Mouse (Mus musculus): ENCODE results near the gene Trpm8. TPM values are rescaled to one million over a fixed set of nuclear protein-coding genes. Genes with fewer than 3 reads are reported as not detected.

Gene Trpm8
- polyA plus RNA-seq, 2 experiments from 2014 or later, result not detected

DNA sequence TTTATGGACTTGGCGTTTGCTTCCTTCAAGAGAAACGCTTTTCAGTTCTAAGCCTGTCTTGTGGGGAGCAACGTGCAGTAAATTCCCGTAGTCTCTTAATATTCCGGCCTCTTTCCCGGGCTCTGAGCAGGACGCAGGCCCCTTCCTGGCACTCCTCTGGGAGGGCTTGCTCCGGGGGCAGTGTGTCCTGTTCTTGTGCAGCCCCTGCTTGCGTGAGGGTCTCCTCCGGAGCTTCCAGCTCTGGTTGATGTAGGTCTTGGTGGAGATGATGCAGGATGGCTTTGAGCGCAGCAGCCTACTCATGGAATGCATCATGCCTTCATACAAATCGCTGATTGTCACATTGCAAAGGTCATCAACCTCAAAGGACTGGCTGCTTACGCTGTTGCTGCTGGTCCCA is 11.3 kb upstream of the Trpm8 start:
- ATAC-seq, result no peak

DNA sequence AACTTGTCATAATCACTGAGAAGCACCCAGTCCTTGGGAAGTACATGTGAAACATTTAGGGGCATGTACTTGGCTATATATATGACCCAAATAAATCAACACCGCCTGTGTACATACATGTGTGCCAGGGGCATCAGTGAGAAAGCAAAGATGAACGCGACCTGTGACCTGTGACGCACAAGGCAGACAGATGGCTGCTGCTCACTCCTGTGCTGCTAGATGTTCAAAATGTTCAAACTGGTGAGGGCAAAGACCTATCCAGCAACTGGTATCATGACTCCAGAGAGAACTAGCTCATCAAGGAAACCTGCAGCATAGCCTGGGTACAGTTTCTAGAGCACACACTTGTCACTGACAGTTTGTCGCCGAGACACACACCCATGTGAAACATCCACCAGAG is 10.0 kb upstream of the Trpm8 start:
- peak; percentile 21 for ATAC-seq

DNA sequence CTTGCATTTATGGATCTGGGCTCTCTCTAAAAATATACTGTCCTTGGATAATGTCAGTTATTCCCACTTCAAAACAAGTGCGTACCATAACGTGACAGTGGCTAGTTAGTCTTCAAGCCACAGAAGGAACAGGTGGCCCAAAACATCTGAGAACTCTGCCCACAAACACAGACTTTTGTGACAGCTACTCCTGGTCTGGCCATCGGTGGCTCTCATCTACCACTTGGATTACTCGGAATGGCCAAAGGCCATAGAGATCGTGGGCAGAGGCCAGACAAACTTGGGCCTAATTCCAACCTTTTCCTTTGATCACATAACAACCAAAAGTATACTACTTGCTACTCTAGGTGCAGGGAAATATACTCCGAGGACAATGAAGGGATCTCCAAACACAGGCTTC is 9.4 kb upstream of the Trpm8 start:
- no peak for ATAC-seq

DNA sequence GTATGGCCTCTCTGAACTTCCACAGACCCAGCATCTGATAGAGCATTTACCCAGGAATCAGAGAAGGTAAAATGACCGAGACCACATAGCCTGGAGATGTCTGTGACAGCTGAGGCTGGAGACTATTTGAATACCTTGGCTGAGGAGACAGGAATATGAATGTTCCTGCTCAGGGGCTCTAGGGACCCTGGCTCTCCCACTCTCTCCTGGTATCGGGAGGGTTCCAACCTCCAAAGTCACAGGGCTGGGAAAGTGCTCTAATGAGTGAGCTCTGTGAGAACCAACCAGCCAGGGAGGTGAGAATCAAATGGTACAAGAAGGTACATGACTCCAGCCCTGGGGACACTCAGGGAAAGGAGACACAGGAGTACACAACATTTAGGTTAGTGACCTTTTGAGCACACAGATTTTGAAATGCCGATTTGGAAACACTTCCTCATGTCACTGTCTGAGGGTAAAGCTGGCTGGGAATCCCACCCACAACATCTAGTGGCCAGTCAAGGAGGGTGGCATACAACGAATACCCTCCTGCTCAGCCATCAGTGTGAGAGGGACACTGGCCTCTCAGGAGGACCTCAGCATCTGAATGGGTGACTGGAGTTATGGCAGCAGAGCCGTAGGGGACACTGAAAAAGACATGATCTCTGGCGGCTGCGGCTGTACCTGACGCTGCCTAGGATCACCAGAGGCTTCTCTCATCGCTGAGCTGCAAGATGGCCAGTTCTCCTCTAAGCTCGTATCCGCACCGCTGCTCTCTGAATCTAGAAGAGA is 7.7 kb upstream of the Trpm8 start:
- no peak for ATAC-seq

DNA sequence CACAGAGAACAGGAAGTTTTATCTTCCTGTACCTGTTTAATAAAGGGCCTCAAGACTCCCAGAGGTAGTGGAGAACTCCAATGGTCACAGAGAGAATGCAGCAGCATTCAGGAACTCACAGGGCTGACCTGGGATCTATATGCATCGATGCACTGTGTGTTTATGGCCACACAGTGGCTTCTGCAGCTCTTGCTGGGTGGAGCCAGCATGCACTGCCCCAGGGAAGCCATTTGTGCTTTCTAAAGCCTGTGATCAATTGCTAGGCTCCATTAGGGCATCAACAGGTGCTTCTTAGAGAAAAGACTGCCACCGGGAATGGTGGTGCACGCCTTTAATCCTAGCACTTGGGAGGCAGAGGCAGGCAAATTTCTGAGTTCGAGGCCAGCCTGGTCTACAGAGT is 4.6 kb upstream of the Trpm8 start:
- no peak for ATAC-seq

DNA sequence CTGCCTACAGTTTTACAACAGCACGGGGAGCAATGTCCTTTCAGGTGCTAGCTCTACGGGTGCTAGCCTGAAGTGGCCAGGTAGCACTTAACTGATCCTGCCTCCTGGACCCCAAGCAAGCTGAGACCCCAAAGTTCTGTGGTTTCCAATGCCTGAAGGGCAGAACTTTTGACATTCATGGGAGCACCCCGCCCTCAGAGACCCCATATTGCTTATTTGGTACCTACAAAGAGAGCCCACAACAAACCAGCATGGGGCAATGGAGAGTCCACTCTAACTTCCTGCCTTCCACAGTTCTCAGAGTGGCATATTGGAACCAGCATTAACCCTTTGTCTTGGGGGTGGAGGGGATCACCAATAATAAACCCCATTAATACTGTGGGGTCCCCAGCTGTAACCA is 4.1 kb upstream of the Trpm8 start:
- no peak for ATAC-seq

DNA sequence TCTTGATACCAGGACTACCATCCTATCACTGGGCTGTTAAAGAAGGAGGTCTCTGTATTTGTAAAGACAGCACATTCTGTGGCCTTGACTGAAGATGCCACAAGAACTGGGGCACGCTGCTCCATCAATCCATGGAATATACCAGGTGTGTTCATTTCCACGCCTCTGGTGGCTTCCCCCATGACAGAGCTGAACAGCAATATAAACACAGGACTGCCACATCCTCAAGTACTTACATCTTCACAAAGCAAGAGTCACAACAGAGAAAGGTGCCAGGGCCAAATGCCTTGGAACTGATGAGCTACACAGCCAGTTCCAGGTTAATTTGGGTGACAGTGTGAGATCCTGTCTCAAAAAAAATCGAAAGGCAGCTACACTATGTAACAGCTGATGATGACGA is 3.6 kb upstream of the Trpm8 start:
- ATAC-seq, result no peak

DNA sequence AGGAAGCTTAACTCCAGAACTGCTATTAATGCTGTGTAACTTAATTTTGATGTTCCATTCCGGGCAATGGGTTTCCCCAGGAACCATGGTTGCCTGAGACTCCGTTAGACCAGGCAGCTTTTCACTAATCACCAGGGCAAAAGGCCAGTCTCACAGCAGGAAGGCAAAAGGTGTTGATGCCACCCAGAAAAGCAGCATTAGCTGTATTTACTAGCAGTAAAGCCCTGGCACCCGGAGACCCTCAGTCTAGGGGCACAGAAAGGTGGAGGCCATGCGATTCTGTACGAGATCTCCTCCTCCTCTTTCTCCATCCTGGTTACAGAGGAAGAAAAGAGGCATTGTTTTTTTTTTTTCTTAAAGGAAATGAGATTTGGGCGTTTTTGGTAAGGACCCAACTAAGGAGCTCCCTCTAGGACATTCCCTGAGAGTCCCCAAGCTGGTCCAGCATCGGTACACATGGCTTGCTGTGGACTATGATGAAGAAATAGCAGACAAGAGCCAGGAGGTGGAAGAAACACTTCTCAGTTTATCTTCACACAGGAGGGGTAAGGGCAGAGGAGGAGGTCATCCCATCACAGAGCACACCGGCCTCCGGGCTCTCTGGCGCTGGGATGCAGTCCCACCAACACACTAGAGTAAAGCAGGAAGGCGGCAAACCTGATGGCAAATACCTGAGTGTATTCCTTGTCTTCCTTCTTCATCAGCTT is 2.9 kb upstream of the Trpm8 start:
- no peak for ATAC-seq

DNA sequence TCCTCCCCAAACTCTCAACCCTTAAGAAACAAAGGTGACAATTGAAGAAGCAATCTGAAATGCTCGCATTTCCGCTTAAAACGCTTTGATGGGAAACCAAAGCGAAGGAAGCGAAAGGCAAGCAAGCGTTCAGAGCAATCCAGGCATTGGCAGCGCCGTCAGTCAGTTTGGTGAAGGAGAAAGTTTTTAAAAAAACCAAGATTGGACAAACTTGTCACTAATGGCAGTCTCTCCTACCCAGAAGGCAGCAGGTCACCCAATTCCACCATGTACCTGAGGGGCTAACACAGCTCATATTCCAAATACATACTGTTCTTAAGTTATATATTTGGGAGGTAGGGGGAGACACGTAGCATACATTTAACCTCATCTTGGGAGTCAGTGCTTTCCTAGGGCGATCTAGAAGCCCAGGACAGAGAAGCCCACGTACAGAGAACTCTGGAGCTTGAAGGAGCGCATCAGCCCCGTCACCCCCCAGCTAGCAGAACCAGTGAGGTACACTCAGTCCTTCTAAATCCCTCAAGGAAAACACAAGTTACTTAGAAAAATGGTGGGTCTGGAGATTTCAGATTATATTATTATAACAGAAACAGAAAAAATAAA is 2.3 kb upstream of the Trpm8 start:
- ATAC-seq, result no peak

DNA sequence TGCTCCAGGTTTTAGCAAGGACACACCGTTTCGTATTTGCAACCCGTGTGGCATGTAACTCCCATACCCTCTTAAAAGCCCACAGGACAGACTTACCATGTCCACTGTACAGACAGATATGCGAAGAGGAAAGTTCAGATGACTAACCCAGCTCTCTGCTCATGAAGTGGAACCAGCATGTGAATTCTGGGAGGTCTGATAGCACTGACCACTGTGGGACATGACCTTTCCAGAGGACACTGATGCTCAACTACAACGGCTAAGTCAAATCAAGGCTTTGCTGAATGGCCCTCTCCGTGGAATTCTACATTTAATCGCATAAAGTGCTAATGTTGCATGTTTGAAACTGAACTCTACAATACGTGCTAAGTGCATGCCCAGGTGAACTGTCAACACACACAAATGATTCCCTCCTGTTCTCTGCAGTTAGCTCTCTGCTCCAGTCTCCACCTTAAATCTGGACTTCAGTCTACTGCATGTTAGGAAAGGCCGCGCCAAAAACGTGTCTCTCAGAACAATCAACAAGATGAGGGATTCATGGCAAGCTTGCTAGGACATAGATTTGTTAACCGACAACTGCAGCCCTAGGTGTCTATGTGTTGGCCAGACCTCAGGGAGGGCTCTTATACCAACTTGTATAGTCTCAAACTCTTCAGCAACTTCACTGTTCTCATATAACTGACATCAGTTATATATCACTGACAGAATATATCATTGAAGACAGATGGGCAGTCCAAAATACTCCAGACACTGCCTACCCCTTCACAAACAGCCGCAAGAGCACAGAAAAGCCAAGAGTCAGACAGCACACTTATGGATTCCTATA is 1.6 kb upstream of the Trpm8 start:
- ATAC-seq, result no peak

DNA sequence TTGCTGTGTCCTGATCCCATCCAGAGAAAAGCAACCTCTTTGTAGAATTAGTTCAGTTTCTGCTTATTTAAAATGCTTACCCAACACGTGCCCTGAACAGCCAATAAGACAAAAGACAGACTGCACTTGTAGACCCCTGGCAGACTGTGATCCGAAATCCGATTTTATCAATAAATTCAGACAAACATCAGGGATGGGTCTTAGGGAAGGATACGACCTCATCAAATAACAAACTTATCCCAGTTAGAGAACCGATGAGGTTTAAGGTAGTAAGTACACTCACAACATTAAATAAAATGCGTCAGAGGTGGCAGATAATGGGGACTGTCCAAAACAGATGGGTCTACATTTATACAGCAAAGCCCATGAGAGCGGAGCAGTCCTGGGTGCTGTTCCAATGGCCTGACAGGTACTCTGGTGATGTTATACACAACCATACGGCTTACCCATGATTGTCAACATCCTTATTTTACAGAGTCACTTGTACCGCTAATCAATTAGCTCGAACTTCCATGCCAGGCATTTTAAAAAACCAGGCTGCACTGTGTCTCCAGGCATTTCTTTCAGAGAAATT is 850 bp upstream of the Trpm8 start:
- peak; percentile 11 for ATAC-seq

DNA sequence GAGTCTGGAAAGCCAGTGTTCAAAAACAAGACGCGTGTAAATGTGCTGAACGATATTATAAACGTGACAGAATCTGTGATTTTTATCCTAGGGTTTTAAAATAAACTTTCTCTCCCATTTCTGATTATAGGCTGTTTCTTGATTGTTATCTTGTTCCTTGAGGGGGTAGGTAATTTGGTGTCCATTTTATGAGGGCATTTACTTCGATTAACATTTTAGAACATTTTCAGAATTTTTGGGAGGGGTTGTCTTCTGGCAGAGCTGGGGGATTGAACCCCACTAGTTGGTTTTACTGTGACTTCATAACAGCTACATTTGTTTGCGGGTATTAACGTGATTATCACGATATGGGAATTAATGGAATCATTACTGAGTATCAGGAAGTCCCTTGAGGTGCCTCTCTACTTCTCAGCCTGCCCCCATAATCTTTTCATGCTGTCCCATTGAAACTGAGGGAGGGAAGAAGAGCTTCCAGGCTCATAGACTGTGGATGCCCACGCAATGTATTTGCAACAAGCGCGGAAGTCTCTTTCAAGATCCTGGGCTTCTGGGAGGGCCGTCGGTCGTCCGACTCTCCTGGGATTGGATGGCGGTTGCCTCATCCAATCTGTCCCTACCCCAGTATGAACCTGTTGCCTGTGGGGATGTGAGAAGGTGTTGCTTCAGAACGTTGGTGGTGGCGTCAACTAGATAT is 504 bp downstream of the Trpm8 start:
- ATAC-seq, result no peak

DNA sequence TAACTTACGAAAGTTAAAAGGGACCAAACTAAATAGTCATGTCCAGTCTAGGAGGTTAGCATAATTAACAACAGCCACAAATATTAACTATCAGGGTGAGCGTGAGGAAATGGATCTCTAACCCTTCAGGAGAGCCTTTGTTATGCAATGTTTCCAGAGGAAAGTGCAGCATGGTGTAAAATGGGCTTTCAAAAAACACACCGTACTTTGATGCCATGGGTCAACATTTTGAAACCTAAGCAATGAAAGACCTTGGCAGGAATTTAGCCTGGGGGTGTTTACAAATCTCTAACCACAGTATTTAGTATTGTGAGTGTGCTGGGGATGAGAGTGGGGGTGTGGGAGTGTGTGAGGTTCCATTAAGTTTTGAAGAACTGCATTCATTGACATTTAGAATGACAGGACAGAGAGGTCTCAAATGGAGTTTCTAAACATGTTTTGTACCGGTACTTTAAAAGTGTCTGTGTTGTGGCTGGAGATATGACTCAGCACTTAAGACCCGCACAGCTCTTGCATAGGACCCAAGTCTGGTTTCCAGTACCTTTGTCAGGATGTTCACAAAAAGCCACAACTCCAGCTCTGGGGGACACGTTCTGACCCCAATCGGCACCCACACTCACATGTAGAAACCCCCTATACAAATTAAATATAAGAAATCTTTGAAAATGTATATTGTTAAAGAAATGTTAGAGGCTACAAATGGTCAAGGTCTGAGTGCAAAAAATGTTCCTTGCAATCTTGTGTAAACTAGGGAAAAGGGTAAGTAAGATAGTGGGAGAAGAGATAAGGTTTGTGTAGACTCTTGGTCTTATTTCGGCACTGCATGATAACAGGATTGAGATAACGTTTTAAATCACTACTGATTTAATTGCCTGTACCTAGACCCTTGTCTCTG is 1.9 kb downstream of the Trpm8 start:
- ATAC-seq, result no peak

DNA sequence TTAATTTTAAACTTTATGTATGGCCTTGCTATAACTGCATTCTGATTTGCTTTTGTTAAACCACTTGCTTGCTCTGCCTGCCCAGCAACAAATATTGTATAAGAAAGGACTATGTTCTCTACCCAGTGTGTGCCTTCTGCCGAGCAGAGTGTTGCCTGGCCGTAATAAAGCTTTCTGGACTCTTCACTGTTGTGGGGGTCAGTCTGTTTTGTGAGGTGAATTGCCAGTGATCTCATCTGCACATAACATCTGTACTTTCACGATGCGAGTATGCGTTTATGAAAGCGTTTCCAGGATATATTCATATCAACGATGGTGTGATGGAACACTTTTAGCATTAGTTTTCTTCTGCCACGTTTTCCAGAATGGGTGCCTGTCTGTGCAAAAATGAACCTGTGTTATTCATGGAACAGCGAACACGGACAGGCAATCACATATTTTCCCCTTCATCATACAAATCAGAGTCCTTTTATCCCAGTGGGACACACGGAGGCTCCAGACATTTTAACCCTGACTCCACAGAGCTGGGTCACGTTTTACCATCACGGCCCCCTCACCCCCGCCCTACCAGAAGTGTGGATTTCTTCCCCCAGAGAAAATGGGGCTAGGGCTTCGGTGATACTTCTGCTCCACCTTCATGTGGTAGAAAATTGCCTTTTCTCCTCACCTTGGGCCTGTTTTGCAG is 2.7 kb downstream of the Trpm8 start:
- ATAC-seq, result no peak

DNA sequence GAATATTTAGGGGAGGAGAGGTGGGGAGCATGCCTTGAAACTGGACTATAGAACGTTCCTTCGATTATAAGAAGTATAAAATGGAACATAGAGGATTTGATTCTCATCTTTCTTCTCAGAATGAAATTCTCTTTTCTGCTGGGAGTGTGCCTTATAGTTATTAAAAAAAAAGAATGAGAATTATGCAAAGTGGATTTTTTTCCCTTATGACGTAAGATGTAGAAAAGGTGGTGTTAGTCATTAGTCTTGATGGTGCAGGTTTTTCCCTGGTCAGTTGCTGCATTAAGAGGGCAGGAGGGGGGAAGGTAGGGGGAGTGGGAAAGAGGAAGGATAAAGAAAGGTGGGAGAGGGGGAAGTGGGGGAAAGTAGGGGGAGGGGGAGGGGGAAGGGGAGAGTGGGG is 4.8 kb downstream of the Trpm8 start:
- ATAC-seq, result no peak

DNA sequence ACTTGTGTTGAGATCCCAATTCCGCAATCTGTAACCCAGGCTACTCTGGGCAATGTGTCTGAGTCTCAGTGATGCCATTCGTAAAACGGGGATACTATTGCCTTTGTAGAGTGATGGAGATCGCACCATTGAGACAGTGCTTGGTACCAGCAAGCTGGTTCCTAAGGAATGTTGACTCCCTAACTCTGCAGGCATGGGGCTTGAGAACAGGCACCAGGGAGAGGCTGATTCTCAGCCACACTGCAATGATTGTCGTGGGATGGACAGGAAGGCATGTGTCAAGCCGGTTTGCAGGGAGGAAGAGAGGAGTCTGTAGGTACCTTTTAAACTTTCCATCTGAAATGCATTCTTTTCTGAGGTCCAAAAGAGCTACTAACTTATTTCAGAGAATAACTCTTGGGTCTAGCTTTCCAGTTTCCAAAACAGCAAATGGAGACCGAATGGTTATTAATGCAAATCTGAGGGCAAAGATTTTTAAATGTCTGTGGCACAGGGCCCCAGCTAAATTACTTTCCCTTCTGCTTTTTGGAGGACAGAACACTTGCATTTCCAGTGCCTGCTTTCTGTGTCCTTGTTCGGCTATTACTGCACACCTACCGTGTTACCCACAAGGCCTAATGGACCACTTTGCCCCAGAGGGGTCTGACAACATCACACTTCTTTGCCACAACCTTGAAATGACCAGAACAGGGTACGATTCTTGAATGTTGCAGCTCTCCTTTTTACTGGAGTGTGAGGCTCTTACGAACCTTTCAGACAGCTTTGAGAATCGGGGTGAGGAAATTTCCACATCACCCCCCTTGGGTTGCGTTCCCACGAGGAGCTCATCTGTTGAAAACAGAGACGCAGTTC is 6.1 kb downstream of the Trpm8 start:
- ATAC-seq, result no peak

DNA sequence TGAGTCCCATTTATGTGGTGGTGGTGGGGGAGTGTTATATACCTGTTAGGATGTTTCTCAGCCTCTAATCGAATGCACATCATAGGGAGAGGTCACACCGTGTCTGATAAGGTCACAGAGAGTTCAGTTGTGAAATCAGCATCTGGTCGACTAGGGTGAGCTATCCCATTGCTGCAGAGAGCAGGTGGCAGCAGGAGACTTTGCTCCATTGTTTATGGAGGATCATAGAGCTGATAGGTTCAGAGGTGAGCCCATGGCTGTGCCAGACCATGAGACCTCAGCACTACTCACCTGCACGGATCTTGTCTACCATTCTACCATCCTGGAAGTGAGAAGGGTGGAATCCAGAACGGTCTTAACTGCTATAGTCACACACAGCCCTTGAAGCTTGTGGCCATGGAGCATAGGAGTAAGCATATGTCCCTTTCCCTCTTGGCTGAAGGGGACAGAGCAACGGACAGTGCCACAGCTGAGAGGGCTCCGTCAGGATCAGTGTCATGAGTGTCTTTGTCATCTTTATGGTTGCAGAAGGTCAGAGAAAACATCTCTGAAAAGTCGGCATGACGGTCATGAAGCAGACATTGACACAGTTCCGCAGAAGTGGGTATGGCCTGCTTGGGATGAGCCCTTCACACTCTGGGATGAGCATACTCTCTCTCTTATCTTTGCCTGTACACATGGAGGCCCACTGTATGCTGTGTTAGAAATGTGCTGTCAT is 6.9 kb downstream of the Trpm8 start:
- ATAC-seq, result no peak

DNA sequence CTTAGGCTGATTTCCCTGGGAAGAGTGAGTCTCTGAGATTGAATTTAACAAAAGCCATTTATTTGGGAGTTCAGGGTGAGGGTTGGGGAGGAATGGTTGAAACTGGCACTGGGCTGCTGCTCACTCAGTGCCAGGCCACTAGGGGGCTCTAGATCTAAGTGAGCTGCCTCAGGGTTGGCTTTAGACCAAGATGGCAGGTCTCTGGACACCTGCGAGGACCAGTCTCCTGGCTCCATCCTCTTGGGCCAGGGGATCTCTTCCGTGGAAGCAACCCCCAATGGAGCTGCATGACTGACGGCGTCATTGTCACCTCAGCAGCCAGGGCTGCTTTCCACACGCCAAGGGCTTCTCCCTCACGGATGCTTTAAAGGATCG is 7.5 kb downstream of the Trpm8 start:
- ATAC-seq, result no peak

DNA sequence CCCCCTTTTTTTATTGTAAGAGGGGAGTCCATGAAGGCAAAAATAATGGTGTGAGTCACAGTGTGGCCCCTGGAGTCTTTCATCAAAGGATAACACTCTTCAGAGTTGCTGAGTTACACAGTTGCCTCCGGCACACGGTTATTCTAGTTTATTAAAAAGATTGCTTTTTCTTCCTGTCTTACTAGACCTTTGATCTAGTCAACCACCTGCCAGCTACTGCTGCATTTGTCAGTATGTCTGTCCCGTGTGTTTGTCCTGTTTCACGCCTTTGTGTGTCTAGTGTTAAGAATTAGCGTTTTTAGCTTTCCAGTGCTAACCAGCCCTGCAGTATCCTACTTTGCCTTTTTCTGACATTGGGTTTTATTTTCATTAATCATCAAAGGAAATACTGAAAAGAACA is 8.2 kb downstream of the Trpm8 start:
- no peak for ATAC-seq

All from activated CD4-positive, CD25-positive, alpha-beta regulatory T cell, adult 4 months (primary cell).